Mouse (Mus musculus) intestine, postnatal 0 days (tissue): ENCODE measurements at regions not wholly inside any gene's neighbourhood (a gene's known extent, or its start where the extent isn't known, plus 50 kb on each side); places are given as distances from the start of the nearest gene placed in this dataset.

Experiments used
- ATAC-seq: fragments of 200-750 bp; cut with Nextera tagmentation; 2 replicates; pipeline ENCODE4 v1.8.0; 2017; ENCODE audit warnings: mild to moderate bottlenecking, moderate TSS enrichment, moderate library complexity
- H3K27ac ChIP-seq: fragments of 300-500 bp; sonication (generic); 2 replicates; pipeline ENCODE4 v1.5.1; 2014; ENCODE audit warnings: mild to moderate bottlenecking, low read depth, low read length, moderate library complexity
- H3K27me3 ChIP-seq: fragments of 300-500 bp; sonication (generic); replicated peaks from 2 replicates; pipeline ENCODE4 v1.6.1; 2014; ENCODE audit warnings: low read length, mixed read lengths; ENCODE audit not compliant: control insufficient read depth, insufficient read depth
- H3K36me3 ChIP-seq: fragments of 300-500 bp; sonication (generic); 2 replicates; pipeline ENCODE4 v1.6.1; 2014; ENCODE audit warnings: mild to moderate bottlenecking, moderate library complexity; ENCODE audit not compliant: control insufficient read depth, insufficient read depth
- H3K4me1 ChIP-seq: fragments of 300-500 bp; sonication (generic); replicated peaks from 2 replicates; pipeline ENCODE4 v1.6.1; 2014; ENCODE audit warnings: antibody characterized with exemption, low read length, mixed read lengths; ENCODE audit not compliant: control insufficient read depth, insufficient read depth
- H3K4me2 ChIP-seq: fragments of 300-500 bp; sonication (generic); replicated peaks from 2 replicates; pipeline ENCODE4 v1.6.1; 2014; ENCODE audit warnings: low read depth, mild to moderate bottlenecking, moderate library complexity
- H3K4me3 ChIP-seq: fragments of 300-500 bp; sonication (generic); 2 replicates; pipeline ENCODE4 v1.5.1; 2014; ENCODE audit warnings: low read depth, low read length
- H3K9ac ChIP-seq: fragments of 300-500 bp; sonication (generic); 2 replicates; pipeline ENCODE4 v1.6.1; 2014; ENCODE audit warnings: mild to moderate bottlenecking, low read depth, low read length
- H3K9me3 ChIP-seq: fragments of 300-500 bp; sonication (generic); 2 replicates; pipeline ENCODE4 v1.6.1; 2016; ENCODE audit warnings: mixed run types; ENCODE audit not compliant: control insufficient read depth
- CTCF ChIP-seq: sonication (generic); IDR thresholded peaks from 2 replicates; pipeline ENCODE4 v1.5.1; 2016; ENCODE audit warnings: low read depth, mild to moderate bottlenecking, control low read depth, antibody characterized with exemption, moderate library complexity
- WGBS: fragments of 180-500 bp; shearing (Covaris S2); extraction: QIAGEN DNeasy Blood & Tissue Kit; methylation state at CpG from one replicate; pipeline ENCODE4 v1.1.7; 2014; 5-methylcytosine and 5-hydroxymethylcytosine counted together

- Histone ChIP-seq H3K4me3 (no peak overlapping the region), H3K36me3 (no peaks in the 10 kb centered on the region), H3K4me2 (no peak overlapping the region), H3K27me3 (peaks cover 11% of the 10 kb centered on the region), H3K27ac (no peak overlapping the region), H3K9ac (no peak overlapping the region), H3K4me1 (0 out of 2 replicates have a peak, but pooled peaks cover 9% of the 10 kb centered on the region), H3K9me3 (no peaks in the 10 kb centered on the region)
- ATAC-seq: no peak
- 68% methylated on average over 5 of the region's 5 CpGs for WGBS
- no peak for TF ChIP-seq CTCF
Observed at GRCm38 (mm10) chr5:118376478-118376877, 131.5 kb downstream of the 2410131K14Rik start.

- Histone ChIP-seq H3K27me3 (peaks cover 15% of the 10 kb centered on the region), H3K36me3 (no peaks in the 10 kb centered on the region), H3K4me1 (0 out of 2 replicates have a peak, but pooled peaks cover 11% of the 10 kb centered on the region), H3K9me3 (no peaks in the 10 kb centered on the region), H3K9ac (no peak overlapping the region), H3K4me3 (no peak overlapping the region), H3K27ac (no peak overlapping the region), H3K4me2 (no peak overlapping the region)
- TF ChIP-seq CTCF: no peak
- 60% methylated on average over 8 of the region's 8 CpGs for WGBS
- ATAC-seq: no peak
Observed at GRCm38 (mm10) chr5:118377402-118377848, 132.4 kb downstream of the 2410131K14Rik start.

GRCm38 (mm10) chr5:118379245-118380051, 134.4 kb downstream of the 2410131K14Rik start:
- no peak overlapping the region for H3K27ac ChIP-seq
- ATAC-seq: no peak
- WGBS: 40% methylated on average over 24 of the region's 24 CpGs
- peaks cover 12% of the 10 kb centered on the region for H3K27me3 ChIP-seq
- H3K4me3 ChIP-seq: no peak overlapping the region
- TF ChIP-seq CTCF: no peak
- 0 out of 2 replicates have a peak, but pooled peaks cover 11% of the 10 kb centered on the region for H3K4me1 ChIP-seq
- no peak overlapping the region for H3K9ac ChIP-seq
- H3K36me3 ChIP-seq: no peaks in the 10 kb centered on the region
- H3K4me2 ChIP-seq: no peak overlapping the region
- no peaks in the 10 kb centered on the region for H3K9me3 ChIP-seq

GRCm38 (mm10) chr5:118380052-118380421, 135.0 kb downstream of the 2410131K14Rik start:
- Histone ChIP-seq H3K36me3 (no peaks in the 10 kb centered on the region), H3K4me1 (0 out of 2 replicates have a peak, but pooled peaks cover 11% of the 10 kb centered on the region), H3K27ac (no peak overlapping the region; the same call in 1 of the 2 replicates), H3K27me3 (peaks cover 13% of the 10 kb centered on the region), H3K4me3 (peak overlapping the region; percentile 45; the same call in 1 of the 2 replicates), H3K9me3 (no peaks in the 10 kb centered on the region), H3K4me2 (peak overlapping the region; percentile 77), H3K9ac (no peak overlapping the region)
- no peak for TF ChIP-seq CTCF
- no peak for ATAC-seq
- 25% methylated on average over 5 of the region's 5 CpGs for WGBS

GRCm38 (mm10) chr5:118380422-118381293, 135.6 kb downstream of the 2410131K14Rik start:
- TF ChIP-seq CTCF: peak; percentile 49
- H3K9ac ChIP-seq: peak overlapping the region; percentile 31
- H3K27ac ChIP-seq: peak overlapping the region; percentile 62
- H3K4me2 ChIP-seq: peak overlapping the region; percentile 77
- H3K4me1 ChIP-seq: 0 out of 2 replicates have a peak, but pooled peaks cover 11% of the 10 kb centered on the region
- peak; percentile 44; the same call in 1 of the 2 replicates for ATAC-seq
- H3K4me3 ChIP-seq: peak overlapping the region; percentile 45
- no peaks in the 10 kb centered on the region for H3K9me3 ChIP-seq
- WGBS: 2% methylated on average over 41 of the region's 45 CpGs
- H3K36me3 ChIP-seq: no peaks in the 10 kb centered on the region
- peaks cover 16% of the 10 kb centered on the region for H3K27me3 ChIP-seq

GRCm38 (mm10) chr5:118381294-118381675, 136.3 kb downstream of the 2410131K14Rik start:
- TF ChIP-seq CTCF: no peak
- Histone ChIP-seq H3K9ac (no peak overlapping the region; the same call in 1 of the 2 replicates), H3K4me2 (peak overlapping the region; percentile 77), H3K9me3 (no peaks in the 10 kb centered on the region), H3K27ac (peak overlapping the region; percentile 62), H3K4me3 (peak overlapping the region; percentile 45), H3K27me3 (peaks cover 16% of the 10 kb centered on the region), H3K36me3 (no peaks in the 10 kb centered on the region), H3K4me1 (0 out of 2 replicates have a peak, but pooled peaks cover 6% of the 10 kb centered on the region)
- peak; percentile 45; the same call in 1 of the 2 replicates for ATAC-seq
- WGBS: 0% methylated on average over 12 of the region's 12 CpGs
